ENCODE assay signal across 21 mouse cellular contexts in genomic region chr3:28214886-28215311, GRCm38 (mm10). TPM values are rescaled to one million over a fixed set of nuclear protein-coding genes. Genes with fewer than 3 reads are reported as not detected.
DNase-seq lines count a peak whose midpoint lies in the region; ATAC-seq and TF ChIP-seq lines count a peak whose summit lies in the region.
"Had no signal": no experiment of that assay in that cellular context is flagged by ENCODE, and none has a peak within 500 bp of the region (broad histone marks: within the 10 kb centered on the region; RNA-seq: fewer than 3 reads in every experiment).

No protein-coding gene starts in this region.

- in situ Hi-C loops in Patski (cut with MboI; ENCODE audit: low pct_unique_long_range_greater_than_20kb): no loop called here

- no peak for ATAC-seq in kidney, postnatal 0 days (replicated peaks; ENCODE audit: low FRiP score, low read depth)
- no peak for ATAC-seq in kidney, embryonic 15.5 days (replicated peaks; ENCODE audit: low FRiP score)
- ATAC-seq in Patski: no peak
- ATAC-seq in intestine, embryonic 15.5 days: peak; percentile 94
- ATAC-seq in stomach, embryonic 14.5 days (ENCODE audit: insufficient number of reproducible peaks, insufficient read depth, low FRiP score, low read depth): peak; percentile 75; the same call in 1 of the 2 replicates
- no peak for ATAC-seq in erythroblast, adult 5-6 weeks (replicated peaks; ENCODE audit: low FRiP score, poor library complexity, severe bottlenecking)
- ATAC-seq in heart, embryonic 11.5 days (replicated peaks; ENCODE audit: insufficient number of reproducible peaks, low FRiP score, low TSS enrichment): no peak
- ATAC-seq: forebrain, postnatal 0 days; midbrain, embryonic 13.5 days had no signal

- peak; percentile 15; the same call in 1 of the 2 replicates for TF ChIP-seq CTCF in kidney, postnatal 0 days (IDR thresholded peaks at IDR 0.05; ENCODE audit: low read depth)
- peak; percentile 33 for TF ChIP-seq CTCF in Patski (IDR thresholded peaks at IDR 0.05)

- H3K9ac ChIP-seq in kidney, postnatal 0 days (ENCODE audit: low read depth, low read length): no peak overlapping the region
- no peak overlapping the region for H3K9ac ChIP-seq in kidney, embryonic 15.5 days
- no peak overlapping the region for H3K9ac ChIP-seq in intestine, embryonic 15.5 days
- H3K9ac ChIP-seq in stomach, embryonic 14.5 days (replicated peaks; ENCODE audit: low read depth, low read length): no peak overlapping the region
- H3K9ac ChIP-seq in heart, embryonic 11.5 days (ENCODE audit: low read depth, low read length): no peak overlapping the region
- H3K9ac ChIP-seq: embryonic facial prominence, embryonic 15.5 days; forebrain, postnatal 0 days; hindbrain, embryonic 15.5 days; limb, embryonic 13.5 days; liver, embryonic 15.5 days; midbrain, embryonic 13.5 days had no signal

- H3K27me3 ChIP-seq in kidney, postnatal 0 days (ENCODE audit: insufficient read depth, low read length): no peaks in the 10 kb centered on the region
- no peaks in the 10 kb centered on the region for H3K27me3 ChIP-seq in kidney, embryonic 15.5 days
- no peaks in the 10 kb centered on the region for H3K27me3 ChIP-seq in Patski
- no peaks in the 10 kb centered on the region for H3K27me3 ChIP-seq in intestine, embryonic 15.5 days (replicated peaks)
- H3K27me3 ChIP-seq in stomach, embryonic 14.5 days (ENCODE audit: control insufficient read depth, insufficient read depth, low read length): no peaks in the 10 kb centered on the region
- H3K27me3 ChIP-seq in heart, embryonic 11.5 days (ENCODE audit: control insufficient read depth, insufficient read depth, low read length): no peaks in the 10 kb centered on the region
- H3K27me3 ChIP-seq: embryonic facial prominence, embryonic 15.5 days; hindbrain, embryonic 15.5 days; limb, embryonic 13.5 days; liver, embryonic 15.5 days; midbrain, embryonic 13.5 days had no signal

- H3K4me3 ChIP-seq in kidney, postnatal 0 days (replicated peaks; ENCODE audit: low read depth, low read length): no peak overlapping the region
- H3K4me3 ChIP-seq in kidney, embryonic 15.5 days (replicated peaks): no peak overlapping the region
- no peak overlapping the region for H3K4me3 ChIP-seq in intestine, embryonic 15.5 days (replicated peaks)
- no peak overlapping the region for H3K4me3 ChIP-seq in stomach, embryonic 14.5 days (ENCODE audit: low read depth, low read length)
- no peak overlapping the region for H3K4me3 ChIP-seq in heart, embryonic 11.5 days (ENCODE audit: low read depth, low read length)
- H3K4me3 ChIP-seq: embryonic facial prominence, embryonic 15.5 days; forebrain, embryonic 10.5 days; hindbrain, embryonic 15.5 days; limb, embryonic 13.5 days; liver, embryonic 15.5 days; midbrain, embryonic 13.5 days; myocyte had no signal

- no peak overlapping the region for H3K27ac ChIP-seq in kidney, postnatal 0 days
- no peak overlapping the region for H3K27ac ChIP-seq in kidney, embryonic 15.5 days
- peak overlapping the region; percentile 79 for H3K27ac ChIP-seq in intestine, embryonic 15.5 days
- no peak overlapping the region for H3K27ac ChIP-seq in stomach, embryonic 14.5 days (ENCODE audit: low read length)
- H3K27ac ChIP-seq in heart, embryonic 11.5 days (ENCODE audit: low read depth, low read length): no peak overlapping the region
- H3K27ac ChIP-seq: embryonic facial prominence, embryonic 15.5 days; forebrain, embryonic 10.5 days; hindbrain, embryonic 15.5 days; limb, embryonic 13.5 days; liver, embryonic 15.5 days; midbrain, embryonic 13.5 days had no signal

- no peaks in the 10 kb centered on the region for H3K36me3 ChIP-seq in kidney, postnatal 0 days (ENCODE audit: insufficient read depth, low read length)
- H3K36me3 ChIP-seq in kidney, embryonic 15.5 days: no peaks in the 10 kb centered on the region
- no peaks in the 10 kb centered on the region for H3K36me3 ChIP-seq in intestine, embryonic 15.5 days
- no peaks in the 10 kb centered on the region for H3K36me3 ChIP-seq in stomach, embryonic 14.5 days (ENCODE audit: control insufficient read depth, insufficient read depth, low read length)
- H3K36me3 ChIP-seq in heart, embryonic 11.5 days (ENCODE audit: control insufficient read depth, insufficient read depth, low read length): no peaks in the 10 kb centered on the region
- H3K36me3 ChIP-seq: embryonic facial prominence, embryonic 15.5 days; forebrain, embryonic 10.5 days; G1E; hindbrain, embryonic 15.5 days; limb, embryonic 13.5 days; liver, embryonic 15.5 days; midbrain, embryonic 13.5 days had no signal

- H3K9me3 ChIP-seq in kidney, postnatal 0 days (replicated peaks; ENCODE audit: low read length): no peaks in the 10 kb centered on the region
- H3K9me3 ChIP-seq in kidney, embryonic 15.5 days (replicated peaks): no peaks in the 10 kb centered on the region
- H3K9me3 ChIP-seq in intestine, embryonic 15.5 days: no peaks in the 10 kb centered on the region
- H3K9me3 ChIP-seq in stomach, embryonic 14.5 days (ENCODE audit: control insufficient read depth, low read depth, low read length): no peaks in the 10 kb centered on the region
- H3K9me3 ChIP-seq in heart, embryonic 11.5 days (replicated peaks; ENCODE audit: control insufficient read depth, low read length): no peaks in the 10 kb centered on the region
- H3K9me3 ChIP-seq: embryonic facial prominence, embryonic 15.5 days; forebrain, embryonic 10.5 days; G1E; hindbrain, embryonic 15.5 days; limb, embryonic 13.5 days; liver, embryonic 15.5 days; midbrain, embryonic 13.5 days had no signal

- POLR2A ChIA-PET in Patski (lab: Charles Lee): no interaction called here

- CTCF ChIA-PET in Patski (lab: Charles Lee): no interaction called here

- no peaks in the 10 kb centered on the region for H3K4me1 ChIP-seq in kidney, postnatal 0 days (replicated peaks; ENCODE audit: insufficient read depth, low read length)
- H3K4me1 ChIP-seq in kidney, embryonic 15.5 days: no peaks in the 10 kb centered on the region
- no peaks in the 10 kb centered on the region for H3K4me1 ChIP-seq in intestine, embryonic 15.5 days (replicated peaks)
- H3K4me1 ChIP-seq in stomach, embryonic 14.5 days (ENCODE audit: control insufficient read depth, insufficient read depth, low read length): no peaks in the 10 kb centered on the region
- no peaks in the 10 kb centered on the region for H3K4me1 ChIP-seq in heart, embryonic 11.5 days (ENCODE audit: control insufficient read depth, insufficient read depth, low read length)
- H3K4me1 ChIP-seq: embryonic facial prominence, embryonic 15.5 days; hindbrain, embryonic 15.5 days; limb, embryonic 13.5 days; liver, embryonic 15.5 days; midbrain, embryonic 13.5 days had no signal

- H3K4me2 ChIP-seq in kidney, postnatal 0 days (ENCODE audit: low read length): no peak overlapping the region
- H3K4me2 ChIP-seq in kidney, embryonic 15.5 days: no peak overlapping the region
- peak overlapping the region; percentile 25; the same call in 1 of the 2 replicates for H3K4me2 ChIP-seq in intestine, embryonic 15.5 days (replicated peaks)
- H3K4me2 ChIP-seq in stomach, embryonic 14.5 days (replicated peaks; ENCODE audit: low read depth, low read length): no peak overlapping the region
- no peak overlapping the region for H3K4me2 ChIP-seq in heart, embryonic 11.5 days
- H3K4me2 ChIP-seq: embryonic facial prominence, embryonic 15.5 days; hindbrain, embryonic 15.5 days; limb, embryonic 13.5 days; liver, embryonic 15.5 days; midbrain, embryonic 13.5 days had no signal

- DNase-seq in kidney, postnatal 0 days (ENCODE audit: low spot score): no peak
- DNase-seq in Patski (ENCODE audit: low read depth, low spot score): no peak
- DNase-seq in cerebellum, postnatal 14 days: no peak
- DNase-seq: adrenal gland, postnatal 25 days; cerebellum, adult 11 months; cerebellum, postnatal 25 days; forebrain, postnatal 0 days; heart, postnatal 4 days had no signal

- WGBS in kidney, postnatal 0 days: 88% methylated on average over 7 of the region's 7 CpGs
- WGBS in kidney, embryonic 15.5 days: 83% methylated on average over 7 of the region's 7 CpGs
- WGBS in intestine, embryonic 15.5 days: 70% methylated on average over 7 of the region's 7 CpGs
- WGBS in stomach, embryonic 14.5 days: 79% methylated on average over 7 of the region's 7 CpGs
- 80% methylated on average over 7 of the region's 7 CpGs for WGBS in heart, embryonic 11.5 days (ENCODE audit: insufficient replicate concordance)

RNA-seq across cellular contexts. Expression of gene Tnik, which starts 48.1 kb away (rescaled TPM):
- 1.2 and 2.0 TPM in 2 replicates for polyA plus RNA-seq in kidney, postnatal 0 days (2015; fragmentation: Nextera tagmentation; extraction: Ambion mirVana)
- polyA plus RNA-seq in kidney, embryonic 15.5 days (2015; fragmentation: Nextera tagmentation; extraction: Ambion mirVana): 3.1 and 4.3 TPM in 2 replicates
- polyA plus RNA-seq in Patski (2021): 20.7 TPM
- 12.3 and 13.9 TPM in 2 replicates for polyA plus RNA-seq in intestine, embryonic 15.5 days (2015; fragmentation: Nextera tagmentation; extraction: Ambion mirVana)
- polyA plus RNA-seq in stomach, embryonic 14.5 days (2014; fragmentation: Nextera tagmentation; extraction: Ambion mirVana): 26.3 and 29.8 TPM in 2 replicates
- 0.19 and 3.6 TPM in 2 replicates for total RNA-seq in erythroblast, adult 5-6 weeks (2015; ENCODE audit: low replicate concordance)
- total RNA-seq in erythroblast, adult 5-6 weeks (2017; ENCODE audit: low replicate concordance): 2.2 and 2.5 TPM in 2 replicates
- polyA plus RNA-seq in heart, embryonic 11.5 days (2014; fragmentation: Nextera tagmentation; extraction: Ambion mirVana): 7.6 and 7.9 TPM in 2 replicates

Comparison
In these comparisons a context has a peak if more than half of its experiments do, and no peak if none do; other contexts are left out.
1. ATAC-seq: peak in intestine, embryonic 15.5 days (single experiment) and stomach, embryonic 14.5 days (single experiment); none in kidney, postnatal 0 days (single experiment), kidney, embryonic 15.5 days (single experiment), Patski (single experiment), erythroblast, adult 5-6 weeks (single experiment) and heart, embryonic 11.5 days (single experiment).